Mouse (Mus musculus) gastrocnemius, adult 18-20 months (tissue): ENCODE measurements around the gene Myog. TPM values are rescaled to one million over a fixed set of nuclear protein-coding genes. Genes with fewer than 3 reads are reported as not detected.

Experiments
- DNase-seq: peaks from one replicate; pipeline ENCODE4 v3.0.0; 2021; ENCODE audit warnings: low spot score
- total RNA-seq, 2 experiments: library from RNA; stranded (reverse); gene quantifications; 2 replicates each; pipeline ENCODE4 v1.2.3; 2021

Myog gene
- total RNA-seq, 2 experiments from 2014 or later, result 10.4 to 18.9 TPM

DNA sequence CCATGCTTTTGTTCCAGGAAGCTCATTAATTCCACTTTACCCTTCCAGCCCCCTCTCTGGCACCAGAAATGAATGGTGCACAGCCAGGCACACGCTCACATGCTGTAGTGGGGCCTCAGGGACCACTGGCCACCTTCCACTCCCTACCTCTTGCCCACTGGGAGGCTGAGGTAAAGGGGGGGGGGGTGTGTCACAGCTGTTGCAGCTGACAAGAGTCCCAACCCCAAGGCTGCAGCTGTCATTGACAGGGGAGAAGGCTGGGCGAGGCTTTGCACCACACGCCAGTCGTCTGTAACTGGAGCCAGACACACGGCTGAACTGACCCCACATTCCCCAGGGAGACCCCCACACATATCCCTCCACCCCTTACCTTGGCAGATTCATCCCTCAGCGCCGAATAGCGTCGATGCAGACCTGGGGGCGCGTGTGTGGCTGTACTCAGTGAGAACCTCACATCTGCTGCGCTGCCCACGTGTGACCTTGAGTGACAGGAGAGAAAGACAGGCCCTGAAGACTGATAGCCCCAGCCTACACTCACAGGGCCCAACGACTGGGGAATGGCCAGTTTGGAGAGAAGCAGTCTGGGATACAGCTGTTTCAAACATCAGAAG is 31.0 kb downstream of the Myog start:
- DNase-seq, result no peak

- DNase-seq, result peak; percentile 68
Observed at GRCm38 (mm10) chr1:134322591-134322990, 32.8 kb downstream of the Myog start.

GRCm38 (mm10) chr1:134326841-134327346 is 37.1 kb downstream of the Myog start:
- DNase-seq, result no peak

DNA sequence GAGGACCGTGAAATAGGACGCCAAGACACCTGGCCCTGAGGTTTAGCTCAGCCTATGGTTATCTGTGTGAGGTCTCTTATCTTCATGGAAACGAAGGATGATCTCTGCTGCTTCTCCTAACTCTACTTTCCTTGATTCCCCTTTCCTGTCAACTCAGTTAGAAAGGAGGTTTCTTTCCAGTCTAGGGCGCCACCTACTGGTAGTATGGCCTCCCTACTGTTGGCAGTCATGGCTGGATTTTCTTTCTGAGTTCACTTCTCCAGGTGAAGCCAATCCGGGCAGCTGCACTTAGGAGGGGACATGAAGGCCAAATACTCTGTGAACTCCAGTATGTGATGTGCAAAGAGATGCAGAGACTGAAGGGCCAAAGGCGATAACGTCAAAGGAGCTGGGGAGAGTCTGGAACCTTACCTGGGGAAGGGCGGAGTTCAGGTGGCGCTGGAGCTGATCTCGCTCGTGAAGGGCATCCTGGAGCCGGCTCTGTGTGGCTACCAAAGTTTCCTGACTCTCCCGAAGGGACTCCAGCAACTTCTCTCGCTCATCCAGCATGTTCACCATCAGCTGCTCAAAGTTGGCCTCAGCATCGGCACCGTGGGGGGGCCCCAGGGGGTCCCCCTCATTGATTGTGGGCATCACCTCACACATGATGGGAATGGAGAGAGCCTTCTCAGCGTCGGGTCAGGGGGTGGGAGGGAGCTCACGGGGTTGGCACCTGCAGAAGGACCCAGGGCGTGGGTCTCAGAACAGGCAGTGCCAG is 42.3 kb downstream of the Myog start:
- DNase-seq, result peak; percentile 87

DNA sequence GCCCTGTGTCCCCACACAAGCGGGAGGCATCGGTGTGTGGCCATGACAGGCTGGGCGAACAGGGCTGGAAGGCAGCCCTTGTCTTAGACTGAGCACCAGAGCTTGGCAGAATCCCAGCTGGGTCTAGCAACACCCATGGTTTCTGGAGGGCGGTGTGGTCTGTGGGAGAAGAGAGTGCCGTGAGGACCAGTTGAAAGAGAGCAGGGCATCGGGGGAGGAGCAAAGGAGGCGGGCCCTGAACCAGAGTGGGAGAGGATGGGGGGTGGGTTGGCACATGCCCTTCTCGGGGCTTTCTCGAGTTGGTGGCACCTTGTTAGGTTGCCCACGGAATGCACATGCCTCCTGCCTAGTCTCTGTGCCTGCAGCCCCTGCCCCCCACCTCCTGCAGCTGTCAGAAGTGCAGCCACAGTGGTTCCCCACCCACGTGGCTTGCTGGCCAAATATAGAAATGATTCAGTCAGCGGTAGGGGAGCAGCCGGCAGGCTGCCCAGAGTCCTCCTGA is 43.0 kb downstream of the Myog start, which contains the start of gene Ppfia4:
TSS of gene Ppfia4 (minus strand) at position 159 of the 502 bp plus-strand sequence.
- peak; percentile 51 for DNase-seq

GRCm38 (mm10) chr1:134333371-134334110 is 43.8 kb downstream of the Myog start:
- no peak for DNase-seq

DNA sequence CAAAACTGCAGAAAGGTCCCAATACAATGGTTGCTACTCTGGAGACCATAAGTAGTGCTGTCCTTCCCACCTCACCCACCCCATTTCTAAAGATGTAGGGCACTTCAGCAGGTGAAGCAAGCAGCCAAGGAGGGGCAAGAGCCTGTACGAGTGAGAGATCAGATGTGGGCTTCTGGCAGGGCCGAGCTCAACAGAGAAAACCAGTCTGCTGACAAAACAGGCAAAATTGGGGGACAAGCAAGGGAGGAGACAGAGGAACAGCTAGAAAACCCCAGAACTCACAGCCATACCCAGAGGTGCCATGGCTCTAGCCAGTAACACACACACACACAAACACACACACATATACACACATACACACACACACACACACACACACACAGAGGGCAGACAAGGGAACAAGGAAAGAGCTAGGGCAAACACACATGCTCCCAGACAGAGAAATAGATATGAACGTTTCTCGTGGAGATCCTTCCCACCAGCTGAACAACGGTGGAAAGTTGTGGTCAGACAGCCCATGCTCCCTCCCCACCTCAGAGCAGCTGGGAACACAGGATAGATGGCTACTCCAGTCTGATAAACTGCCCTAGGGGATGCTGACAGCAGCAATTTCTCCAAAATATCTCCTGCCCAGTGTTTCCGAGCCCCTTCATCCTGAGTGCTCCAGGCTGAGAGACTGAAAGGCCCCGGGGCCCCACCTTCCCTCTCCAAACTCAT is 44.5 kb downstream of the Myog start:
- DNase-seq, result no peak

- no peak for DNase-seq
Observed at GRCm38 (mm10) chr1:134335211-134335923, 45.6 kb downstream of the Myog start.

DNA sequence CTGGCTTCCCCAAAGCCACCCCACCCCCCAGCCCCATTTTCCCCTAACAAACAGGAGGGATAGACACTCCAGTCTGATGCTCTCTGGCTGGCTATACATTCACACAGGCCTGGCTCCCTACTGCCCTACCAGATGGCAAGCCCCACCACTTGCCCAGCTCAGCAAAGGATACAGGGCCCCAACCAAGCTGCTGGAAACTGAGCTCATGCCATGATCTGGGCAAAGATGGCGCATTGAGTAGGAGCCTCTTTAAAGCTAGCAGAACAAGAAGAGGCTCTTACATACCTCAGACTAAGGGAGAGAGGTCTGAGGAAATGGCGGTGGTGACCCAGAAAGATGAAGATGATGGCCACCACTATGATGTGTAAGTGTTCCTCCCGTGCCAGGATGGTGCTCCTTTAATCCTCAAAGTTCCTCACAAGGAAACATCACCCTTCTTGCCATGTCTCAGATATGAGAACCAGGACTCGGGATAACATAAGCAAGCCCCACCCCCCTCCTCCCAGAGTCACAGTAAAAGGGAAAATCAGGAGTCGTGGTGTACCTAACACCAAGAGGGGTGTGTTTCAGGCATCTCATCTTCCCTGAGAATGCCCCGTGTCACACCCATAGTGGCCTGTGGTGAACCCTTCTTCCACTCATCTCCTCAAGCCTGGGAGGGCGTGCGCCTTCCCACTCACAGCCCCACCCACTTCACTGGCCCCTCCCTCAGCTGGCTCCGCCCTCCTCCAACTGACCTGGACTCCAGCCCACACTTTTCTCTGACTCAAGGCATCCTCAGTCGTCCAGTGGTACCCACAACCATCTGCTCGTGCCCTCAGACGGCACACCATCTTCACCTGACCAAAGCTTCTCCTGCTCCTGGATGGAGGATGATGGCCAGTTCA is 46.4 kb downstream of the Myog start:
- DNase-seq, result no peak

GRCm38 (mm10) chr1:134336958-134337710 is 47.3 kb downstream of the Myog start:
- no peak for DNase-seq

DNA sequence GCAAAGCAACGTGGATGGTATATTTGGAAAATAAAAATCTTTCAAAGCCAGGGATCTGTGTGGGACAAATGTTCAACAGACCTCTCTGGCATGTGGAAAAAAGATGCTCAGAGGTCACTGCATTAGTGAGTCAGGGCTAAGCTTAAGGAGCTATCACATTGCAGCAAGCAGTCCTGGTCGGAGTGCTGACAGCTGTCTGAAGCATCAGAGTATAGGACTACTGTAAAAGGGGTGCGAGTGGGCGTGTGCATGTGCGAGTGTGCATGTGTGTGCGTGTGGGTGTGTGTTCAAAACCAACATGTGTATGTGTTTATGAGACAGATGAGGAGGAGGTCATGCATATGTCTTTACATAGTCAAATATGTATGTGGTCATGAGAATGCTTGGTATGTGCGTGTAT is 49.4 kb downstream of the Myog start:
- DNase-seq, result no peak

- no peak for DNase-seq
Observed at GRCm38 (mm10) chr1:134339757-134340619, 50.2 kb downstream of the Myog start.

DNA sequence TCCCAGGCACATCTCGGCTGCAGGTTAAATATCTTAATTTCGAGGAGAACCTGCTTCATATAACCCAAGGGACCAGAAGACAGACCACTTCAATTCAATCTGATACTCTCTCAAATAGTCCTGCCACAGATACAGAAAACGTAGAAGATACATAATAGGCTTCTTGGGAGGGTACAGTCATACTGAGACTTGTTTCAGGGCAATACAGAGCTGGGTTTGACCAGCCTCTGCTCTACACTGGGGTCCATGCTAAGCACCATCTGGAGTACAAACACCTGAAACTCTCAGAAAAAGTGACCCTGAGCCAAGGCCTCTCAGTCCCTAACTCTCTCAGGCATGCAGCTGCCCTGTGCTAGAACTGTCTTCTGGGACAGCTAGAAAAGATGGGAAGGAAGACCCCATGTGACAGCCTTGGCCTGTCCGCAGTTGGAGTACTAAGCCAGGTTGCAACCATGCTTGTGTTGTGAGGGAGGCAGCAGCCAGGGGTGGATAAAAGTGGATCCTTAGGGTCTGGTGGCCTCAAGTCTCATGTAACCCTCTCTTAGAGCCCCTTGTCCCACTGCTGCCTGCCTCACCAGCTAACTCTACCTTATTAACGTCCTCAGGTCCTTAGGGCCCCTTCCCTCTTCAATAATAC is 52.0 kb downstream of the Myog start:
- DNase-seq, result no peak
